Mouse (Mus musculus): ENCODE data around the gene Jund. TPM values are rescaled to one million over a fixed set of nuclear protein-coding genes. Genes with fewer than 3 reads are reported as not detected.

The Jund gene
- total RNA-seq, 4 experiments from 2014 or later, result 149 to 190 (median 160) TPM

DNA sequence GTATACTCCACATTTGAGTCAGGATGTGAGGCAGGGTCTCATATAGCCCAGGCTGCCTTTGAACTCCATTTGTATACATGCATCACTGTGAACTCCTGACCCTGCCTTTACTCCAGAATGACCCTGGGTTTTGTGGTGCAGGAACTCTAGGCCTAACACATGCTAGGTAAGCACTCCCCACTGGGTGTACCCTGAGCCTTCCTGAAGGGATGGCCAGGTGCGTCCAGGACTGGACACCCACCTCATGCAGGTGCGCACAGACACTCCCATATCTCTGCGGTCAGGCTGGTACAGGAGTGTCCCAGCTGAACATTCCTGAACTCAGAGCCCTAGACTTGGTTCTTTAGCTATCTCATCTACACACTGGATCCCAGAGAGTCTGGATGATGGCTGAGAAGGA, 24.6 kb upstream of the Jund start:
- no peak for DNase-seq (ENCODE audit: low spot score in 2 of 2)

GRCm38 (mm10) chr8:70674716-70675115, 24.0 kb upstream of the Jund start:
- no peak for DNase-seq (ENCODE audit: low spot score in 2 of 2)

- DNase-seq (ENCODE audit: low spot score in 2 of 2), result no peak
Observed at GRCm38 (mm10) chr8:70675336-70675735, 23.4 kb upstream of the Jund start.

DNA sequence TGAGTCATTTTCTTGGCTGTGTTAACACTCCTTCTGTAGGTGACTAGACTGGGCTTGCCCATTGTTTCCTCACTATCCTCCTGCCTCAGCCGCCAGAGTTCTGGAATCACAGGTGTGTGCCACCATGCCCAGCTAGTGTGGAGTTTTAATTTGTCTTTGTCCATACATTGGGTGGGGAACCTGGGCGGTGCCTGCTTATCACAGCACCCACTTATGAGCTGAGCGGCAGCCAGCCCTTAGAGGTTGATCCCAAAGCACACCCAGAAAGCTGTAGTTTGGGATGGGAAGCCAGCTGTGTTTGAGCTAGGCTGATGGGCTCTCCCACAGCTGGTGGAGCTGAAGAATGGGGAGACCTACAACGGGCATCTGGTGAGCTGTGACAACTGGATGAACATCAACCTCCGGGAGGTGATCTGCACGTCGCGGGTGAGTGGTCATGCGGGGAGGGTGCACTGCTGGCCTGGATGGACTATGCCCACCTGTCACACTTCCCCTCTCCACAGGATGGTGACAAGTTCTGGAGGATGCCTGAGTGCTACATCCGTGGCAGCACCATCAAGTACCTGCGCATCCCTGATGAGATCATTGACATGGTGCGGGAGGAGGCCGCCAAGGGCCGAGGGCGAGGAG, 21.2 kb upstream of the Jund start:
- no peak for DNase-seq (ENCODE audit: low spot score in 2 of 2)

DNA sequence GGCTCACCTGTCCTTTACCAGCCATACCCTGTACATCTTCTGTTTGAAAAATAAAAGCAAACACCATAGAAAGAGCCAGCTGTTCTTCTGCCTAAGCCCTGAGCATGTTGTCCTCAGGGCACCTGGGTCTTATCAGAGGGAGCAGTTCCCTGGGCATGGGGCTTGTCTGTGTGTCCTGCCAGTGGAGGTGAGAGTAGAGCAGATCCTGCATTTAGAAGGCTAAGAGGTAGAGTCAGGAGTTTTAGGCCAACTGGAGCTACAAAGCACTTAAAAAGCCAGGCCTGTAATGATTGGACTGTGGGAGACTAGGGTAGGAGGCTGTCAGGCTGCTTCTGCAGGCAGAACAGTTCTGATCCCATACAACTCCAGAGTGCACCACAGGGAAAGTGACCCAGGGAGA, 20.1 kb upstream of the Jund start:
- no peak for DNase-seq (ENCODE audit: low spot score in 2 of 2)

GRCm38 (mm10) chr8:70679404-70679803, 19.3 kb upstream of the Jund start:
- no peak for DNase-seq (ENCODE audit: low spot score in 2 of 2)

- DNase-seq (ENCODE audit: low spot score in 2 of 2), result no peak
Observed at GRCm38 (mm10) chr8:70680039-70680438, 18.7 kb upstream of the Jund start.

DNA sequence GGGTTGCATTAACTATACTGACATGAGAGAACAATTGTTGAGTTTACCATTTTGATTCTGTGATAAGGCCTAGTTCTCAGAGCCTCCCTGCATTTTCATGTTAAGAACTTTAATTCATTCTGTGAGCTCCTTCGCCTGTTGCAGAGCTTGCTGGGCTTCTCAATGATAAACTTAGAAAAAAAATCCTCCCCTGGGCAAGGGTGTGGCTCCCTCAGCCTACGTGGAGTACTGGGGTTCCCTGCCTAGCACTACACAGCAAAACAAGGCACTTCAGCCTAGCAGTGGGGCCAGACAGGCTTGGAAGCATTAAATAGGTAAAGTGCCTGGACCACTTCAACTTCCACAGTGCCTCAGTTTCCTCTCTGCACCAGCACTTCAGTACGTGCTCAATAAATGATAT, 17.3 kb upstream of the Jund start:
- DNase-seq (ENCODE audit: low spot score in 2 of 2), result no peak

DNA sequence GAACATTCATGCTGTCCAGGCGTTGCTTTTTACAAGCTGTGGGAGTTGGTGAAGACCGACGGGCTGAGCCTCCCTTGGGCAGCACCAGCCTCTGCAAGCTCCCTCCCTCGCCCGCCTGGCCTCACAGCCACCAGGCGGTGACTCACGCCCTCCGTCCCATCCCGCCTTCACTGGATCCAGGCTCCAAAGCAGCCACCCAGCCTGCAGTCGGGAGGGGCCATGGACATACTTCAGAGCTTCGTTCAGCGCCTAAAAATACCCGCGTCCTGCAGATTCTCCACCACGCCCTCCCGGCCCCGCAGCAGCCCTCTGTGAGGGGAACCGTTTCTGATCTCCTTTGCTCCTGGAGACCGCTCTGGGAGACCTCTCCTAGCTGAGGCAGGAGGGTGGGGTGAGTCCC, 16.6 kb upstream of the Jund start:
- no peak for DNase-seq (ENCODE audit: low spot score in 2 of 2)

GRCm38 (mm10) chr8:70682692-70683091, 16.1 kb upstream of the Jund start:
- DNase-seq (ENCODE audit: low spot score in 2 of 2), result no peak

GRCm38 (mm10) chr8:70684291-70684690, 14.5 kb upstream of the Jund start:
- peak; percentile 77 to 80 for DNase-seq (ENCODE audit: low spot score in 2 of 2)

DNA sequence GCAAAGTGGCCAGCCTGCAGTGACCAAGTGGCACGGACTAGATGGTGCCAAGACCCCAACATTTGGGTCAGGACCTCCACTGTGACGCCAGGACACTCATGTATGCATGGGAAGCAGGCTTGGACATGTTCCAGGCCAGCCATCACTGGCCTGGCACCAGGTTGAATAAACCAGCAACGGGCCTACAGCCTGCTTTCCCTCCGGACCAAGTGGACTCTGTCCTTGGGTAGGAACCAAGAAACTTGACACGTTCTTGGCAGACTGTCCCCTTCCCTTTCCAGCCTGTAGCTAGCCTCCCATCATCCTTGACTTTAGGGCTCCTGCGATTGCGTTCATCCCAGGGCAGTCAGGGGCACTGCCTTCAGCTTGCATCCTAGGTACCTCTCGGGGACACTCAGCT, 11.2 kb upstream of the Jund start:
- no peak for DNase-seq (ENCODE audit: low spot score in 2 of 2)

DNA sequence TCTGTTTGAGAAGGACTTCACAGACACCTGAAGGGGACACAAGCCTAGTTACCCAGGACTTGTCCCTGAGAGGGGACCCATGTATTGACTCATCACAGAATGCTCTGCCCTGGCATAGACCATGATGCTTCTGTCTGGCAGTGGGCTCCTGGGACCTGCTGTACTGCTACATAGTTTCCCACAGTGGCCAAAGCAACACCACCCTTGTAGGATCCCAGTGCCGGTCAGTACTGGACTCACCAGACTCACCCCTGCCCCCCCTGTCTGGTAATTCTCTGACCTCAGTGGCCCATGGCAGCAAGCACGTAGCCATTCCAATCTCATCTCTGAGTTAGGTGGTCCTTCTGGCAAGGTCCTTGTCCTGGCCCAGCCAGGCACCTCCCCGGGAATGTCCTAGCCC, 10.6 kb upstream of the Jund start:
- no peak for DNase-seq (ENCODE audit: low spot score in 2 of 2)

DNA sequence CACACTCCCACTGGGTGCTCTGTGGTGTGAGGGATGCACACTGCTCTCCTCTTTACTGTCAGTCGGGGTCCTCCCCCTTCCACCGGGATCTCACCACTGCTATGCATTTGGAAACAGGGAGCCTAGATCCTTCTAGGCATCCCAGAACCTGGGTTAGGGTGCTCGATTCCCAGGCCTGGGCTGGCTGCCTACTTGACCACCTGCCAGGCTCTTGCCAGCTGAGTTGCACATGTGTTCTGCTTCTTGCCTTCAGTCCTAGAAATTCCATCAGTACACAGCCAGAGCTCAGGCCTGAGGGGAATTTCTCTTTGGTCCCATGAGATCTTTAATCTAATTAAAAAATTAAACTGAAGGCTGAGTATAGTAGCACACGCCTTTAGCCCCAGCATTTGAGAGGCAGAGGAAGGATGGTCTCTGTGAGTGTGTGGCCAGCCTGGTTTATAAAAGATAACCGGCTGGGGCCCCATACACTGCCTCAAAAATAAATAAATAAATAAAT, 8.8 kb upstream of the Jund start:
- no peak for DNase-seq (ENCODE audit: low spot score in 2 of 2)

- DNase-seq (ENCODE audit: low spot score in 2 of 2), result no peak
Observed at GRCm38 (mm10) chr8:70691230-70691629, 7.5 kb upstream of the Jund start.

GRCm38 (mm10) chr8:70691727-70692231, 7.0 kb upstream of the Jund start:
- no peak for DNase-seq (ENCODE audit: low spot score in 2 of 2)

- DNase-seq (ENCODE audit: low spot score in 2 of 2), result no peak
Observed at GRCm38 (mm10) chr8:70693636-70694035, 5.1 kb upstream of the Jund start.

DNA sequence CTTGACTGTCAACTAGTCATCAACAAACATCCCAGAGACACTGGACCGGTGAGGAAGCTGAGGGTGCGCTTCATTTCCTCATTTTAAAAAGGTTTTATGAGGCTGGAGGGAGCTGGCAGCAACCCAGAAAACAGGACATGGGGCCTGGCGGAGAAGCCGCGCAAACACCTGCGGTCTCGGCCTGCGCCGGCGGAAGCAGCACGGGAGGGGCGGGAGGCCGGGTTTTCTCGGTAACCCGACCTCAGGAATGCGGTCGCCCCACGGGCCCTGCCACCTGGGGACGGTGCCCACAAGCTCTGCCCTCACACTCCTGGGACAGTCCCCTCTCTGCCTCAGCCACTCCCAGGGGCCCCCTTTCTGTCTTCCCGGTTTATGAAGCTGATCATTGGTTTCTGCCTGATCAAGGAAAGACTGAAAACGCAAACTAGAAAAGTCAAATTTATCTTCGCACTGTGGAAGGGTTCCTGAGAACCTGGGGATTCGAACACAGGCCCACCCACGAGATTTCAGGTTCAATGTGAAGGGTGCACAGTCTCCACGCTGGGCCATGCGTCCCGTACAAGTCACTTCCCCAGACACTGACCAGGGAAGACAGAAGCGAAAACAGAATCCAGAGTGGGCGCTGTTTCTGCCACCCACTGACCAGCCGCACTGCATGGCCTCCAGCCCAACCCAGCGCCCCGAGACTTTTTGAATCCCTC, 3.3 kb upstream of the Jund start:
- DNase-seq (ENCODE audit: low spot score in 2 of 2), result no peak

GRCm38 (mm10) chr8:70696019-70696885, 2.5 kb upstream of the Jund start:
- no peak for DNase-seq (ENCODE audit: low spot score in 2 of 2)

GRCm38 (mm10) chr8:70696946-70697345, 1.8 kb upstream of the Jund start:
- no peak for DNase-seq (ENCODE audit: low spot score in 2 of 2)

DNA sequence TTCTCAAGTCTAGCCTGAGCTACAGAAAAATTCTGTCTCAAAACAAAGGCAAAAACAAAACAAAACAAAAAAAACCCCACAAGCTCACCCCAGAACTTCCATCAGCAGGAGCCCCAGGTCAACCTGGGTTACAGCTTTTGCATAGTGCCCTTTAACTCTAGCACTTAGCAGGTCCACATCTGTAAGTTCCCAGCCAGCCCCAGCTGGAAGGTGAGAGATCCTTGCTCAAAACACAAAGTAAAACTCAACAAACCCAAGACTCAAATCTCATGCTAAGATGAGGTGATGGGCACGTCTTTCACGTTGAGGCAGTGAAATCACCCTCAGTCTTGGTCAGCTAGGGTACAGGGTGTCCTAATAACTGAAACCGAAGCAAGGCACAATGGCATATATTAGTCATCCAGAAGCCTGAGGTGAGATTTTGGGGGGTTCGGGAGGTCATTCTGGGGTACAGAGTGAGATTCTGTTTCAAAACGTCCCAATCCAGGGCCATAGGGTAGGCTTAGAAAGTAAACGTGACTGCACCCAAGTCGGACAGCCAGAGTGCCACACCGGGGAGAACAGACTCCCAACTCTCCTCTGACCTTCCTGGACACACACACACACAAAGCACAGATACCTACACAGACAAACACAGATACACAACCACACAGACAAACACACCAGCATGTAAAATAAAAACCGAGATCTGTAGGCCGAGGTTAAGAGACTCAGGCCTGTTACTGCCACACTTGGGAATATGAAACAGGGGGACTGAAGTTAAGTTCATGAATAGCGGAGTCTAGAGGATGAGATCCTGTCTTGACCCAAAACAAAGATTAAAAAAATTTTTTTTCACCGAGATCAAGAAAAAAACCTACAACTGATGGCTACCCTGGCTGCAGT, 1.1 kb upstream of the Jund start:
- no peak for DNase-seq (ENCODE audit: low spot score in 2 of 2)
